Mouse (Mus musculus) brain, embryonic 14.5 days (tissue): ENCODE results near the gene Ocel1.

Experiments used
- CTCF ChIP-seq: fragments of 200-500 bp; IDR thresholded peaks from 2 replicates; pipeline ENCODE4 v1.5.1; 2012; ENCODE audit warnings: inconsistent platforms, mild to moderate bottlenecking, moderate library complexity, borderline replicate concordance; ENCODE audit not compliant: insufficient read depth, insufficient read length; ENCODE audit errors: extremely low read depth
- POLR2A ChIP-seq: fragments of 200-500 bp; IDR thresholded peaks from 2 replicates; pipeline ENCODE4 v1.6.1; 2012; ENCODE audit warnings: mild to moderate bottlenecking, inconsistent platforms, borderline replicate concordance; ENCODE audit not compliant: poor library complexity, insufficient read depth, insufficient read length, severe bottlenecking; ENCODE audit errors: extremely low read depth

DNA sequence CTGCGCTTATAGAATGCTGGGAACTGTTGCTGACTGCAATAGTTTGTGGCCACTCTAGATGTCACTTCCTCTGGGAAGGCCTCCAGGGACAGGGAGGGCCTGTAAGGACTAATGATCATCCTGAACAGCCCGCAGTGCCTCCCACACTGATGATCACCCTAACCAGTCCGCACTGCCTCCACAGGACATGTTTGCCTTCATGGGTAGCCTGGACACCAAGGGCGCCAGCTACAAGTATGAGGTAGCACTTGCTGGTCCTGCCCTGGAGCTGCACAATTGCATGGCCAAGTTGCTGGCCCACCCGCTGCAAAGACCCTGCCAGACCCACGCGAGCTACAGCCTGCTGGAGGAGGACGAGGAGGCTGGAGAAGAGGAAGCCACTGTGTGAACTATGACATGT, 32.9 kb downstream of the Ocel1 start:
- TF ChIP-seq POLR2A (no peak), CTCF (no peak)
